Mouse (Mus musculus): ENCODE measurements at regions not wholly inside any gene's neighbourhood (a gene's known extent, or its start where the extent isn't known, plus 50 kb on each side); places are given as distances from the start of the nearest gene placed in this dataset.

- no peak for DNase-seq (ENCODE audit: low spot score in 2 of 2)
Observed at GRCm38 (mm10) chr10:27994376-27995034, 80.1 kb upstream of the Ptprk start.

GRCm38 (mm10) chr10:27995035-27995399 is 79.6 kb upstream of the Ptprk start:
- no peak for DNase-seq (ENCODE audit: low spot score in 2 of 2)

- no peak for DNase-seq (ENCODE audit: low spot score in 2 of 2)
Observed at GRCm38 (mm10) chr10:28010756-28011155, 63.9 kb upstream of the Ptprk start.

- no peak for DNase-seq (ENCODE audit: low spot score in 2 of 2)
Observed at GRCm38 (mm10) chr10:28012135-28012534, 62.5 kb upstream of the Ptprk start.

DNA sequence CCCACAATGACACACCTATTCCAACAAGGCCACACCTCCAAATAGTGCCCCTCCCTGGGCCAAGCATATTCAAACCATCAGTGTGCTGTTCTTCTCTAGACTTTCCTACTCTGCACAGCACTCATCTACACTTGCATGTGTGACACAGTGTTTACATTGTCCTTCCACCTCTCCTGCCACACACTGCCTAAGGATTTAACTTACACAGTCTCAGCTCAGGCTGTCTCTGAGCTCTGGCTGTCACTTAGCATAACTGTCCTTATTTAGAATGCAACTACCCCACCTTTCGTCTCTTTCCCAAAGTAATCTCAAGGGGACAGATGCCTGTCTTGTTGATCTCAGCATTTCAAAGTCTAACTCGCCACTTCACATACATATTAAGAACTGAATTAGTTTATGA is 61.2 kb upstream of the Ptprk start:
- no peak for DNase-seq (ENCODE audit: low spot score in 2 of 2)

- no peak for DNase-seq (ENCODE audit: low spot score in 2 of 2)
Observed at GRCm38 (mm10) chr10:28014306-28014825, 60.3 kb upstream of the Ptprk start.
